Mouse (Mus musculus) cerebellum, adult 9-11 months (tissue): ENCODE results near the gene Metap2.
A peak's percentile ranks its signal among the peaks of the same experiment; 100 is the strongest.

ENCODE experiments used
- DNase-seq: peaks from one replicate; pipeline ENCODE4 v3.0.0; 2022

Metap2 gene

DNA sequence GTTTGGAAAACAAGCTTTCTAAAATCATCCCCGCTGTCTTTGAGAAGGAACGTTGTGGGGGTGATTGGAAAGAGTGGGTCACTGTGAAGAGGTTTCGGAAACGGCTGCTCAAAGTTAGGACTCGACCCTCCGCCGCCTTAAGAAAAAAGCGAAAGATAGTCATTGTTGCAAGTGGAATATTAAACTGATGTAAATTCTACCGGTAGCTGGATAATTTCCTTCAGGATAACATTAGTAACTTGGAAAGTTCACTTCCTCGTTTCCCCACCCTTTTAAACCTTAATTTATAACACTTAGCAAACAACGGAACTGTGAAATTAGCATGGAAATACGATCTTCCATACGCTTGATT lies 62.5 kb downstream of the Metap2 start:
- no peak for DNase-seq

DNA sequence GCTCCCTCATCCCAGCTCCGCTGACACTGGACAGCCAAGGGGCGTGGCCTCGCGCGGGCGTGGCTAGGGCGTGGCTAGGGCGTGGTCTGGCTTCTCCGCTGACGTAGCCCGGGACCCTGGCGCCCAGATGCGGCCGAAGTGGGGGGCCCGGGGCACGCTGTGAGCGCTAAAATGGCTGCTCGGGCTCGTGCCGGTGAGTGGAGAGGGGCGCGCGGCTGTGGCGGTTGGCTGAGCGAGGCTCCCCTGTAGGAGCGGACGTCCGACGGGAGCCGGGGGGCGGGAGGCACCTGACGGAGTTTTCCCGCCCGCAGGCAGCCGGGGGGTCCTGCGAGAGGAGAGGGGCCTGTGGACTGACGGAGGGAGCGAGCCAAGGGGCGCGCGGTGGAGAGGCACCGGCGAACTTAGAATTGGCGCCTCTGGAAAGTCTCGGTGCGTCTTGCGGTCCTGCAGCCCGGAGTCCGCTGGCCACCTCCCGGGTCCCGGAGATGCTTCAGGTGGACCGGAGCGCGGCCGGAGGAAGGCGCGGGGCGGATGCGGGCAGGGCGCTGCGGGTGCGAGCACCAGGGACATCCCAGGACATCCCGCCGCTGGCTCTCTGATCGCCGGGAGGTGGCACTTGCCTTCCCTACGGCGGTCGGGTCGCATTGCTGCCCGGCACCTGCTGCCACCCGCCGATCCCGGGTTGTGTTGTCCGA lies 63.0 kb downstream of the Metap2 start:
- DNase-seq: peak; percentile 40

GRCm38 (mm10) chr10:93833370-93833698 lies 63.6 kb downstream of the Metap2 start:
- DNase-seq: no peak

DNA sequence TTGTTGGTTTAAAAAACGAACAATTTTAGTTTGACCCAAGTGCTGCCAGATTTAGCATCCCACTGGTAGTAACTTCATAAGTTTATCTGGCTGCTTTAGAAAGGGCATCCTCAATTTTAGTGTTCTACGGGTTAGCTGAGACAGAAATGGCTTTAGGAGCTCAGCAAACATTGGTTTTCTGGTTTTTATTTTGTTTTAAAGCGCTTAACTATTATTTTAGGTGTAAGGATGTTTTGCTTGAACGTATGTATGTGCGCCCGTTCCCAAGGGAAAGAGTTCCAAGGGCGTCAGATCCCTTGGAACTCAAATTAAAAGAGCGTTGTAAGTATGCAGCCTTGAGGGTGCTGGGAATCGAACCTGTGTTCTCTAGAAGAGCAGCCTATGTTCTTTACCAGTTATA lies 64.1 kb downstream of the Metap2 start:
- no peak for DNase-seq

DNA sequence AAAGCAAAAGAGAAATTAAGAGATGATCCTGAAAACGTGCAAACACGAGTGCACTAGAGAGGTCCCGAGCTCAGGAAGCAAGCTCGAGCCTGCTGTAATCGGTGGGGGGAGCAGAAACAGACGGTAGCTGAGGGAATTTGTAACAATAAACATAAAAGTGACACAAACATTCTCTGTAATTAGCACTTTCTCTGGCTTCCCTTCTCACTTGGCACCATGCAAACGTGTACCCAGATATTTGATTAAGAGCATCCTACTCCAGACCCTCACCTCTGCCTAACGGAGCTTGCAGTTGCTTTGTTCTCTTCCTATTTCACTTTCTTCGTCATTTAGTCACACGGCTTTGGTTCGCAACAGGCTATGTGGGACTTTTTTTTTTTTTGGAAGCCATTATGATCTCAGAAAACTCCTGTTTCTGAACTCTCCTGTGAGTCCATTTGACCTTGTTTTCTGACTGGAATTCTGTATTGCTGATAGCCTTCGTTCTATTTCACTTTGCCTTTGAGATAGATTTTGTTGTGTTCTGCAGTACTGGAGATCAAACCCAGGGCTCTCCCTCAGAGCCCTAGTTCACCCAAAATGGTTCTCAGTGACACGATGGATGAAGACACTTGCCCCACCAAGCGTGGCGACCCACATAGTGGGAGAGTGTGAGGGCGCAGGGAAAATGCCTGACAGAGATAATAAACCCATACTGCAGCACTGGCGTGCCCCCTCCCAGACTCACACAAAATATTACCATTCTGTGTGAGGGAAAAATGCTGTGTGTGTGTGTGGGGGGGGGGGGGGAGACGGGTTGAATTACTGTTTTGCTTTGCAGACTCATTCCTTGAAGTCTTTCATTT lies 64.9 kb downstream of the Metap2 start:
- DNase-seq: no peak

DNA sequence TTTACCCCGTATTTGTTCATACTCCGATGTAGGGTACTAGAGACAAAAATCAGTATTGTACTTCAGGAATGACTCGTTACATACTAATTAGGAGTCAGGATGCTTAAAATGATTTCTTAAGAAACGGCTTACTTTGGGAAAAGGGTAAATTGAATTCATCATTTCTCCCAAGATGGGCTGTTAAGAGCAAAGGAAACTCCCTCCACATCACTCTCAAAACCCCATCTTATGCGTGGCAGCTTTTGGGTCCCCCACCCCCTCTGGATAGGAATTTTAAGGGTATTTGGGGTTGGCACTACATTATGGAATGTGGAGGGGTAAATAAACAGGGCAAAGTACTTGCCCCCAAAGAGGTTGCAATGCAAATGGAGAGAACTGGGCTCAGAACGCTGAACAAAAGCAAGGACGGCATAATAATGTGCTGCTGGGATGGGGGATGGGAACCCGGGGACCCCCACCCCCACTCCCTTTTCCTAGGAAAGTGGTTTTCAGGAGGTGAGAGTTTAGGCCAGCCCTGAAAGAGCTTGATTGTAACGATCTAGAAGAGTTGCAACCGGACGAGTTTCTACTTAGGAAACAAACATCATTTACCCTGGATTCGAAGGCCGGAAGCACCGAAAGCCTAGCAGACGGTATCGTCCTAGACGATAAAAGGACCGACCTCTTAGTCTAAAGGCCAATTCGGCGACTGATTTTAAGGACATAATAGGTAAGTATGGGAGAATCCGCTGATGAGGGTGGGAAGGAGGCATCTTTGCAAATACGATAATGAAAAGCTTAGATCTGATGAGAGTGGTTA lies 65.8 kb downstream of the Metap2 start, which contains the start of gene Usp44:
Usp44 (plus strand) TSS at position 625 of the 799 bp plus-strand sequence.
- no peak for DNase-seq

DNA sequence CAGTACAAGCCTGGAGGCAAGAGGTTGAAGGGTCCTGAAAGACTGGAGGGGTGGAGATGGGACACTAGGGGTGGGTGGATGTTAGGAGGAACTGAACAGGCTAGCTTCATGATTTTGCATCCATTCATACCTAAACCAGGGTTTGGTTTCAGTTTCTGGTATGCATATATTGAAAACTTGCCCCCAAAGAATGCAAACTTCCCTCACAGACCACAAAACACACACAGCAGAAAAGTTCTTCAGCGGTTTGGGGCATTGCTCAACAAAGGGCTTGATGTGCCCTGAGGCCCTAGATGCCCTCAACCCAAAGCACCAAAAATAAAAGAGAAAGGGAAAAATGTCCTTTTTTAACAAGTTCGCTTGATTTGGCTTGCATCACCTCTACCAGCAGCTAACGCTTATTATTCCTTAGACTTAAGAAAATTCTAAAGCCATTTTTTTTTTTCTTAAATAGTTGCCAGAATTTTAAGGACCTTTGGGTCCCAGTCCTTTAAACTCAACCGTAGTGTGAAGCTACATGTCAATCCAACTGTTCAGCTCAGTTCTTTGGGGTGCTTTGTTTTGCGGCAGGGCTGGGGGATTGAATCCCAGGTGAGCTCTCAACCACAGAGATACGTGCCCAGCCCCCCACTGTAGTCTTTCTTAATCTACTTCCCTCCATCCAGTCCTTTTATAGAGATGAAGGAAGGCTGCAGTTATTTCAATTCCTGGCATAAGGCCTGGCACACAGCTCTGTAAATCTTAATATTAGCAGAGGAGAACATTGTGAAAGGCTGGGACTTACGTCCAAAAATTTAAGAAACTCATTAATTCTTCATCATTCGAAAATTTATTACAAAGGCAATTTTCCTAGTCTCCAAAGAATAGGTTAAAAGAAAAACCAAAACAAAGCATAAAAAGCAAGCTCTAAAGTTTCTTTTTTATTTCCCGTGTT lies 66.7 kb downstream of the Metap2 start:
- no peak for DNase-seq

DNA sequence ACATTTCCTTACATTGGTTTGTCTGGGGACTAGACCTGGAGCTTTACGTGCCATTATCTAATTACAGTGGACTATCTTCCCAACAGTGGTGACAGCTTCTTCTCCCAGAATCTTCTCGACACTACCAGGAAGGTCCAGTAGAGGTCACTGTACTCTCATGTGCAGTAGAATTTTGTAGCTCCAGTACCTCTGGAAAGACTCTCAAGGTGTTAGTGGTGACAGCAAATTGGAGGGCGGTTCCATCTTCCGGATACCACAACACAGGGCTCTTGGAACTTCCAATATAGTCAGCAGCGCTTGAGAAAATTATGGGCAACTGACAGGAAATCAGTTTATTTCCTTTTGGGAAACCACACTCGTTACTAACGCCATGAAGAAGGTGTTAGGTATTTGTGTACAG lies 78.2 kb downstream of the Metap2 start:
- peak; percentile 74 for DNase-seq

- peak; percentile 22 for DNase-seq
These were observed 83.1 kb downstream of the Metap2 start for GRCm38 (mm10) chr10:93813755-93814154.

GRCm38 (mm10) chr10:93812774-93813415 lies 84.0 kb downstream of the Metap2 start:
- peak; percentile 78 for DNase-seq

DNA sequence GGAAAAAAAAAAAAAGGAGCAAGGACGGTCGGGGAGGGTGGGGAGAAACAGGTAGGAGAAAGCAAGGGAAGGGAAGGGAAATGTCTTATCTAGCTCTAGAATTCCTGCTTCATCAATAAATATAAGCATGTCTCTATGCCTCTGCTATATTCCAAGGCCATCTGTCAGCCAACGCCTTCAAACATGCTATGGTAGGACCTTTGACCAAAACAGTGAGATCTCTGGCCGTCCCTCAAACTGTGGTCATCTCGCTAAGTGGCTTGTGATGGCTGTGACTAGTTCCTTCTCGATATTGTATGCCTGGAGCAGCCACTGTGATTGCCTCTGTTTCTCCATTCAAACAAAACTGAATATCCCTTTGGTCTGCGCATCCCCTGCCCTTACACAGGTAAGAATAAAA lies 84.8 kb downstream of the Metap2 start:
- DNase-seq: no peak

GRCm38 (mm10) chr10:93810590-93811185 lies 86.2 kb downstream of the Metap2 start:
- DNase-seq: peak; percentile 89

- peak; percentile 13 for DNase-seq
These were observed 87.5 kb downstream of the Metap2 start for GRCm38 (mm10) chr10:93809438-93809837.
